Mouse (Mus musculus) spleen, adult 2 months (tissue): Measurements from ENCODE around the gene Thy1.

Source experiments
- CTCF ChIP-seq: fragments of 200-500 bp; IDR thresholded peaks from 2 replicates; pipeline ENCODE4 v1.5.1; 2011; ENCODE audit warnings: mild to moderate bottlenecking, inconsistent platforms; ENCODE audit not compliant: insufficient read depth, insufficient read length, insufficient replicate concordance; ENCODE audit errors: extremely low read depth
- POLR2A ChIP-seq: fragments of 200-500 bp; IDR thresholded peaks from 2 replicates; pipeline ENCODE4 v1.6.1; 2011; ENCODE audit warnings: low read depth, low read length, inconsistent platforms

- TF ChIP-seq CTCF (no peak), POLR2A (peak; percentile 30; the same call in 1 of the 2 replicates)
Measured at GRCm38 (mm10) chr9:44042836-44043707, at the start of gene Thy1.
